Mouse (Mus musculus): ENCODE results near the gene Ngdn.

DNA sequence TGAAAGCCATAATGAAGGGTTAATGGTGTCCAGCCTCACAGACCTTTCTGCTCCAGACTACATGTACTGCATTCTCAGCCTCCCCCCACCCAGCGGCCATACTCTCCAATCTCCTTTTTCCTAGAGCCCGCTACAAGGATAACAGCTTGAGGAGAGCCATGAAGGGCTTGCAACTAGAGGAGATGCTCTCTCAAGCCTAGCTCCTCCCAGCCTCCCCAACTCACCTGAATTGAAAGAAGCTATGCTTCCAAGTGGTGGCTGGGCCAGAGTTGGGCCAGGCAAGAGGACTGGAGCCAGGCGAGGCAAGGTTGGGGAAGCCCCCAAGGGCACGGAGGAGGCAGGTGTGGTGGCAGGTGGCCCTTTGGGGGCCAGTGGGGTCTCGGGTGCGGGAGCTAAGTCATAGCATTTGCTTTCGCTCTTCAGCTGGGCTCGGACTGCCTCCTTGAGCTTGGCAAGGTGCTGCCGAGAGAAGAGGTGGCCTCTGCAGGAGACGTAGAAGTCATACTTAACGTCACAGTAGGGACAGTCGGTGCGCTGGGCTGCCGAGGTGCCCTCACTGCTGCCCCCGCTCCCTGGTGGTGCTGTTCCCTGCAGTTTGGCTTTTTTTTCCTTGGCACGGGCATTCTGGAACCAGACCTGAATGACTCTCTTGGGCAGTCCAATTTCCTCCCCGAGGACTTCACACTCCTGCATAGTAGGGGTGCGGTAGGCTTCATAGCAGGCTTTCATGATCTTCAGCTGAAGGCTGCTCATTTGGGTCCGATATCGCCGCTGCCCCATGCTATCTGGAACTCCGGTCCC is 48.5 kb downstream of the Ngdn start:
- no peak for TF ChIP-seq CTCF (IDR thresholded peaks at IDR 0.05; ENCODE audit: low read depth)
- no peak for TF ChIP-seq EP300 (IDR thresholded peaks at IDR 0.05; ENCODE audit: low read depth)
